Mouse (Mus musculus) testis, adult 2 months (tissue): Measurements from ENCODE around the gene Gm7029. TPM values are rescaled to one million over a fixed set of nuclear protein-coding genes. Genes with fewer than 3 reads are reported as not detected.
A peak's percentile ranks its signal among the peaks of the same experiment; 100 is the strongest.

ENCODE experiments used
- H3K27ac ChIP-seq: fragments of 200-500 bp; 2 replicates; pipeline ENCODE4 v1.5.1; 2012; ENCODE audit warnings: low read depth, low read length; ENCODE audit not compliant: control insufficient read depth, insufficient read depth
- H3K27me3 ChIP-seq: fragments of 200-500 bp; 2 replicates; pipeline ENCODE4 v1.6.1; 2012; ENCODE audit warnings: mild to moderate bottlenecking, low read length, moderate library complexity; ENCODE audit not compliant: control insufficient read depth, insufficient read depth
- H3K36me3 ChIP-seq: fragments of 200-500 bp; 2 replicates; pipeline ENCODE4 v1.6.1; 2012; ENCODE audit warnings: mild to moderate bottlenecking, low read length; ENCODE audit not compliant: control insufficient read depth, insufficient read depth
- H3K4me1 ChIP-seq: fragments of 200-500 bp; 2 replicates; pipeline ENCODE4 v1.6.1; 2012; ENCODE audit warnings: low read length; ENCODE audit not compliant: control insufficient read depth, insufficient read depth
- H3K4me3 ChIP-seq: fragments of 200-500 bp; 2 replicates; pipeline ENCODE4 v1.5.1; 2012; ENCODE audit warnings: low read depth, mild to moderate bottlenecking, low read length, moderate library complexity, mixed read lengths; ENCODE audit not compliant: control insufficient read depth
- CTCF ChIP-seq: fragments of 200-500 bp; IDR thresholded peaks from 2 replicates; pipeline ENCODE4 v1.5.1; 2012; ENCODE audit warnings: low read depth, mild to moderate bottlenecking, inconsistent platforms, low read length, moderate library complexity; ENCODE audit not compliant: control insufficient read depth, insufficient read depth, insufficient replicate concordance
- POLR2A ChIP-seq: fragments of 200-500 bp; IDR thresholded peaks from 2 replicates; pipeline ENCODE4 v1.6.1; 2012; ENCODE audit warnings: low read depth, mild to moderate bottlenecking, inconsistent platforms, low read length, moderate library complexity; ENCODE audit not compliant: control insufficient read depth
- polyA plus RNA-seq: library from polyadenylated mRNA; depleted of rRNA; stranded (reverse); fragments of >200 nt; gene quantifications from 2 replicates; pipeline ENCODE4 v1.2.3, GENCODE M21; 2012; rRNA removed

Gm7029 gene
- polyA plus RNA-seq, 1 experiment: not detected

DNA sequence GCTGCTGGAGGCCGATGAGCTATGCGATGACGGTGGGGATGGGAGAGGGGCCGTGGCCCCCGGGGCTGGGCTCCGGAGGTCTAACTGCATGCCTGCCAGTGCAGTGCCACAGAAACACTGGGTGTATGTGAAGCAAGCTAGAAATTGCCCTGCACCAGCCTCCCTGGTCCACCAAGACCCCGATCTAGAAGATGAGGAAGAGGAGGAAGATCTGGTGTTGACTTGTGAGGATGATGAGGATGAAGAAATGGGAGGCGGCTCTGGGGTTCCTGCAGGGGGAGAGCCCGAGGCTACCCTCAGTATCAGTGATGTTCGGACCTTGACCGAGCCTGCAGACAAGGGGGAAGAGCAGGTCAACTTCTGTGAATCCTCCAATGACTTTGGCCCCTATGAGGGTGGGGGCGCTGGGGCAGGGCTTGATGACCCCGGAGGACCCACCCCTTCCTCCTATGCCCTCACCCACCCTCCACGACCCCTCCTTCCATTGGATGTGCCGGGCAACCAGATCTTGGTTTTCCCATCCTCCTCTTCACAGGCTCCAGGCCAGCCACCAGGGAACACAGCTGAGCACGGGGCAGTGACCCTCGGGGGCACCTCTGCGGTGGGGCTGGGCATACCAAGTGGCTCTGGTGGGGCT, 44.1 kb downstream of the Gm7029 start:
- H3K36me3 ChIP-seq: peaks cover 4% of the 10 kb centered on the region; the same call in 1 of the 2 replicates
- no peaks in the 10 kb centered on the region for H3K27me3 ChIP-seq
- H3K4me1 ChIP-seq: peaks cover 43% of the 10 kb centered on the region
- TF ChIP-seq CTCF (no peak), POLR2A (no peak)
- peak overlapping the region; percentile 92 for H3K4me3 ChIP-seq
- H3K27ac ChIP-seq: peak overlapping the region; percentile 19; the same call in 1 of the 2 replicates

DNA sequence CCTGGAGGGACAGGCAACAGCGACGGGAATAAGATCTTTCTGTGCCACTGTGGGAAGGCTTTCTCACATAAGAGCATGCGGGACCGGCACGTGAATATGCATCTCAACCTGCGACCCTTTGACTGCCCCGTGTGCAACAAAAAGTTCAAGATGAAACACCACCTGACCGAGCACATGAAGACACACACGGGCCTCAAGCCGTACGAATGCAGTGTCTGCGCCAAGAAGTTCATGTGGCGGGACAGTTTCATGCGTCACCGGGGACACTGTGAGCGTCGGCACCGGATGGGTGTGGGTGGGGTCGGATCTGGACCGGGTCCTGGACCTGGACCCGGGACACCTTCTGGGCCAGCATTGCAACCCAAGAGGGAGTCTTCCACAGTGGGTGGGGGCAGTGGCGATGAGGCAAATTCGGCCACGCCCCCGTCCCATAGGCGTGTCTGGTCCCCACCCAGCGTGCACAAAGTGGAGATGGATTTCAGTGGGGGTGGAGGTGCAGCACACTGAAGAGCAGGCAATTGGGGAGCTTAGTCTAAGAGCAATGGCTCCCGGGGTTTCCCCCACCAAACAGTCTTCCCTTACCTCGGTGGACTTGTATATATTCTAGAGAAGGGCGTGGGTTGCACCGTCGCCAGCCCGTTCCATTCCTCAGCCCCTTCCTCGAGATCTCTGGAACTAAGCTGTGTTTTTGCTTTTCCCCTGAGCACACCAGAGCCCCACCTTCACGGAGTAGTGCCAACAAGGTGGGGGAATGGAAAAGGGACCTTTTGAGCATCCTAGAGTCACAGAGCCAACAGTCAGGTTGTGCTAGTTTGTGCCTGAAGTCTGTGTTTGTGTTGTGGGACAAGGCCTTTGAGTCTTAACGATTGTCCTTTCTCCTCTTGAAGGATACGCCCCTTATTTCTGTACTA, 44.9 kb downstream of the Gm7029 start:
- Histone ChIP-seq H3K36me3 (peaks cover 4% of the 10 kb centered on the region; the same call in 1 of the 2 replicates), H3K27ac (peak overlapping the region; percentile 63), H3K4me1 (peaks cover 43% of the 10 kb centered on the region), H3K4me3 (peak overlapping the region; percentile 92), H3K27me3 (no peaks in the 10 kb centered on the region)
- TF ChIP-seq CTCF (no peak), POLR2A (no peak; the same call in 1 of the 2 replicates)

DNA sequence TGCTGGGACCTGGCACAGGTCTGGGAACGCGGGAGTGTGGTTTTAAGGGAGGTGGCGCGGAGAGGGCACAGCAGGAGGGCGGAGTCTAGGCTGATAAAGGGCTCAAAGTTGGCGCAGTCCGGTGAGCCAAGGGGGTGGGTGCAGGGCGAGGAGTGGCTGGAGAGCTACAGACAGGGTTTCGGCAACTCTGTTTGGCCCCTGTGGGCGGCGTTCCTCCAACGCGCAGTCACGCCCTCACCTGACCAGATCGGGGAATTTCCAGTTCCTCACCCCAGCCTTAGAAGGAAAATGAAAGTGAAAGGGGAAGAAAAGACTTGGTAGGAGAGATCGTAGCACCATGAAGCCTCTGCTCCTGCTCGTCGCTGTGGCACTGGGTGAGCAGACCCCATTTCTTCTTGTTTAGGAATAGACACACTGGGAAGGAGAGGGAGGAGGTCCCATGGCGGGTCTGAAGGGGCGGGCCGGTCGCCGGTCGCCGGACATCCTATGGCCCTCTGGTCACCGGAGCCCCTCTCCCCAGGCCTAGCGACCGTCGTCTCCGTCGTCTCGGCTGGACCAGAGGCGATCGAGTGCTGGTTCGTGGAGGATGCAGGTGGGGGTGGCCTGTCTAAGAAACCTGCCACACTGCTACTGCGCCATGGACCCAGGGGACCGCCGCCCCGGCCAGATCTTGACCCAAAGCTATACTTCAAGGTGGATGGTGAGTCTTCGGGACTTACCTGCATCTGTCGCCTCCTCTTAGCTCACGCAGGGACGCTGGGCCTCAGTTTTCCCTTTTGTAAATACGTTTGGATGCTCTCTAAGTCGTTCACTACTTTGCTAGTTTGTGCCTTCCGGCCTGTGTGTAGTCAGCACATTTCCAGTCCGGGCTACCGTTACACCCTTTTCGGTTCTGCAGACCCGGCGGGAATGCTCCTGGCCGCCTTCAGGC, 46.0 kb downstream of the Gm7029 start:
- H3K4me1 ChIP-seq: peaks cover 43% of the 10 kb centered on the region
- peaks cover 2% of the 10 kb centered on the region; the same call in 1 of the 2 replicates for H3K36me3 ChIP-seq
- H3K27me3 ChIP-seq: no peaks in the 10 kb centered on the region
- peak overlapping the region; percentile 92 for H3K4me3 ChIP-seq
- peak; percentile 20; the same call in 1 of the 2 replicates for TF ChIP-seq POLR2A
- no peak for TF ChIP-seq CTCF
- H3K27ac ChIP-seq: peak overlapping the region; percentile 88

DNA sequence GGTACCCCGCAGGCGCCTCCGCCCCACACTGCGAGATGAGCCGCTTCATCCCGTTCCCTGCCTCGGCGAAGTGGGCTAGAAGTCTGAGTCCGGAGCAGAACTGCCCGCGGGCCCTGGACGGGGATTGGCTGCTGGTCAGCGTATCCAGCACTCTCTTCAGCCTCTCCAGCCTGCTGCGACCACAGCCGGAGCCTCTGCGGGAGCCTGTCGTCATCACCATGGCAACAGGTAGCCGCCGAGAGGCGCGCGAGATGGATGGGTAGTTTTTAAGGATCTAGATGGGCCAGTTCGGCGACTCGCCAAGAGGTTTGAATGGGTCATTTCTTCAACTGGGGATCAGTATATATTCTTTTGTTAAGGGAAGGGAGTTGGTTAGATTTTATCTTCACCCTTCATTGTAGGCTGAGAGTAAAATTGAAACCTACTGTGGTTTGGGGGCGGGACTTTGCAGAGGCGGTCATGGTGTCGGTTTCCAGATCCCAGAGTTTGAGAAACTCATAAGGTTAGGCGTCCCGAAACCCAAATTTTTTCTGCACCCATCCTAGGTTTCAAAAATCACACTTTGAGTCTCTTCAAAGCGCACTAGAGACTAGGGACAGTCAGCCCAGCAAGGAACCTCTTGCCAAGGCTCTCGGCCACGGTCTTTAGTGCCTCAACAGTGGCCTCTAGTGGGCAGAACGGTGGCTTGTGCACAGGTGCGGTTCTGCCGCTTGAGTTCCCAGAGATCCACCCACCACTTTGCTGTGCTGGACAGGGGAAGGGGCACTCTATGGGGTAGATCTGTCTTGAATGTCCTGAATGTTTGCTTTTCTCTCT, 46.9 kb downstream of the Gm7029 start:
- Histone ChIP-seq H3K4me3 (peak overlapping the region; percentile 92), H3K4me1 (peaks cover 38% of the 10 kb centered on the region), H3K27ac (peak overlapping the region; percentile 88), H3K27me3 (no peaks in the 10 kb centered on the region), H3K36me3 (no peaks in the 10 kb centered on the region)
- peak; percentile 44 for TF ChIP-seq POLR2A
- TF ChIP-seq CTCF: peak; percentile 85

DNA sequence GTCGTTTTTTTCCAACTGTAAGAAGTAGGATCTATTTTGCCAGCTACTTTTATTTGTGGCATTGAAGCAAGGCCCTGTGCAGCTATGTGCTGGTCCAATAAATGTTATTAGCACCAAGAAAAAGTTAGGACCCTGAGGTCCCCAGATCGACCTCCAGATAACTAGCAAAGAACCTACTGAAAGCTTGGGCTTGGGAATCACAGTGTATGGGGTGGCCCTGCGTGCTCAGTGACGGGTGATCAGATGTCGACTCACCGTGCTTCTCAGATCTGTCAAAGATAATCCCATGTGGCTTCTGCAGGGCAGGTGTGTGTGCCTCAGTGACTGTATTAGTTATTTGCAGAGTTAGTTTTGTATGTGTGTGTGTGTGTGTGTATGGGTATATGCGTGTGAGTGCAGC, 47.7 kb downstream of the Gm7029 start:
- Histone ChIP-seq H3K4me3 (peak overlapping the region; percentile 92), H3K4me1 (peaks cover 38% of the 10 kb centered on the region), H3K36me3 (no peaks in the 10 kb centered on the region)

More for the DNA sequence above, 47.7 kb downstream of the Gm7029 start:
- Histone ChIP-seq H3K27me3 (no peaks in the 10 kb centered on the region), H3K27ac (no peak overlapping the region)
- no peak for TF ChIP-seq POLR2A
- no peak for TF ChIP-seq CTCF

Other genes with a start within 250 kb of the Gm7029 start
- 33.0 and 33.9 TPM in 2 replicates for gene Zfp414, start 244.7 kb upstream of the Gm7029 start, polyA plus RNA-seq
- gene Pram1, start 235.8 kb upstream of the Gm7029 start, polyA plus RNA-seq: 0.25 and 0.33 TPM in 2 replicates
- 75.6 and 92.2 TPM in 2 replicates for gene Hnrnpm, start 187.0 kb upstream of the Gm7029 start, polyA plus RNA-seq
- gene March2, start 155.2 kb upstream of the Gm7029 start, polyA plus RNA-seq: 92.4 and 96.3 TPM in 2 replicates
- 184 and 196 TPM in 2 replicates for gene Rab11b, start 113.3 kb upstream of the Gm7029 start, polyA plus RNA-seq
- 3.3 and 4.3 TPM in 2 replicates for gene Angptl4, start 92.0 kb upstream of the Gm7029 start, polyA plus RNA-seq
- 146 and 156 TPM in 2 replicates for gene Kank3, start 63.3 kb upstream of the Gm7029 start, polyA plus RNA-seq
- 716 and 819 TPM in 2 replicates for gene Rps28, start 49.3 kb upstream of the Gm7029 start, polyA plus RNA-seq
- gene Ndufa7, start 49.3 kb upstream of the Gm7029 start, polyA plus RNA-seq: 601 and 663 TPM in 2 replicates
- gene Cd320, start 30.7 kb upstream of the Gm7029 start, polyA plus RNA-seq: 264 and 291 TPM in 2 replicates
- gene Kifc1, start 16.8 kb downstream of the Gm7029 start, polyA plus RNA-seq: 7.7 and 8.6 TPM in 2 replicates
- not detected in 2 replicates for gene Platr17, start 31.3 kb downstream of the Gm7029 start, polyA plus RNA-seq
- gene Daxx, start 35.6 kb downstream of the Gm7029 start, polyA plus RNA-seq: 157 and 183 TPM in 2 replicates
- 71.7 and 80.8 TPM in 2 replicates for gene Tapbp, start 42.1 kb downstream of the Gm7029 start, polyA plus RNA-seq
- gene Zbtb22, start 42.1 kb downstream of the Gm7029 start, polyA plus RNA-seq: 65.0 and 66.5 TPM in 2 replicates
- gene Rgl2, start 55.7 kb downstream of the Gm7029 start, polyA plus RNA-seq: 83.4 and 93.0 TPM in 2 replicates
- 54.8 and 58.7 TPM in 2 replicates for gene Pfdn6, start 66.5 kb downstream of the Gm7029 start, polyA plus RNA-seq
- gene Wdr46, start 66.8 kb downstream of the Gm7029 start, polyA plus RNA-seq: 25.1 and 25.4 TPM in 2 replicates
- 9.1 and 10.4 TPM in 2 replicates for gene B3galt4, start 77.7 kb downstream of the Gm7029 start, polyA plus RNA-seq
- gene Vps52, start 82.0 kb downstream of the Gm7029 start, polyA plus RNA-seq: 45.7 and 48.5 TPM in 2 replicates
- gene Rps18, start 82.2 kb downstream of the Gm7029 start, polyA plus RNA-seq: 212 and 239 TPM in 2 replicates
- gene H2-K1, start 126.5 kb downstream of the Gm7029 start, polyA plus RNA-seq: 276 and 298 TPM in 2 replicates
- 27.8 and 31.4 TPM in 2 replicates for gene Ring1, start 150.8 kb downstream of the Gm7029 start, polyA plus RNA-seq
- 24.5 and 25.0 TPM in 2 replicates for gene H2-Ke6, start 154.2 kb downstream of the Gm7029 start, polyA plus RNA-seq
- gene Slc39a7, start 157.8 kb downstream of the Gm7029 start, polyA plus RNA-seq: 33.4 and 36.3 TPM in 2 replicates
- gene Rxrb, start 158.0 kb downstream of the Gm7029 start, polyA plus RNA-seq: 25.5 and 28.0 TPM in 2 replicates
- 2.4 and 2.8 TPM in 2 replicates for gene Col11a2, start 165.6 kb downstream of the Gm7029 start, polyA plus RNA-seq
- 0.10 and 0.22 TPM in 2 replicates for gene H2-Oa, start 218.5 kb downstream of the Gm7029 start, polyA plus RNA-seq
- gene H2-DMa, start 245.7 kb downstream of the Gm7029 start, polyA plus RNA-seq: 33.8 and 40.7 TPM in 2 replicates
- 164 and 178 TPM in 2 replicates for gene Brd2, start 248.8 kb downstream of the Gm7029 start, polyA plus RNA-seq